Mouse (Mus musculus) small intestine, adult 2 months (tissue): ENCODE data around the gene Barx2.

Experiments
- CTCF ChIP-seq: fragments of 200-500 bp; IDR thresholded peaks from 2 replicates; pipeline ENCODE4 v1.5.1; 2012; ENCODE audit warnings: low read depth, mild to moderate bottlenecking, control low read depth, inconsistent platforms, low read length, moderate library complexity, mixed read lengths; ENCODE audit not compliant: insufficient replicate concordance, insufficient read length; ENCODE audit errors: extremely low read depth
- POLR2A ChIP-seq: fragments of 200-500 bp; IDR thresholded peaks from 2 replicates; pipeline ENCODE4 v1.6.1; 2012; ENCODE audit warnings: low read depth, mild to moderate bottlenecking, control low read depth, inconsistent platforms, low read length, moderate library complexity

DNA sequence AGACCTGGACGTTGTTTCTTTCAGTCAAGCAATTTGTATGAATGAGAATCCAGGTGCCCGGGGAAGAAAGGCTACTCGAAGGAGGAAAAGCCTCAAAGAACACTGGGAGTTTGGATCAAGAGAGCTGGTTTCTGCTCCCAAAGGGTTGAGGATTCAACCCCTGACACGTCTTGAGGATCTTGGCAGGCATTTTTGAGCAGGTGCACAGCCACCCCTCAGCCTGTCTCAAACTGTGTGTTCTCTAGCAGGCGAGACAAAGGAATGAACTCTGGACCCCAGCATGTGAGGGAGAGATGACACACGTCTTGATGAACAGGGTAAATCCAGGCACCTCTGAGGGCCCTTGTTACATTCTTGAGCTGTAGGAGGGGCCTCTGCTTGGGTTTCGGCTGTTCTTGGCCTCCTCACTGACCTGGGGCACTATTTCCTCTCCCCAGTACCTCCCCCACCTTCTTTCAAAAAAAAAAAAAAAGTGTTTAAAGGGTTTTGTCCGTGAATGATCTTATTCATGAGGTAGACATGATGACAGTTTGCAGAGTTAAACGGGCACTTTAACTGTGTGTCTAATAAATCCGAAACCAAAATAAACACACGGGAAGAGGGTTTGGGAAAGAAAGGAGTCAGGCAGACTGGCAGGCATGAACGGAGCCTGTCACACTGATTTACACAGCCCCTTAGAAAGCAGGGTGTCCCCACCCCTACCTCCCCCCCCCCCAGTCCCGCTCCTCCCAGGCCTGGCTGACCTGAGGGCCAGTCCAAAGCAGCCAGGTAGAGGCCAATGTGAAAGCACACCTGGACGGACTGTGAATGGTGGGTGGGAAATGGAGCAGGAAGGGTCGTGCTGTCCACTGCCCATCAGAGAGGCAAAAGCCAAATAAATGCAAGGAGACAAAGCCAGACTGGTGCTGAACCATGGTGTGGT lies 73.9 kb downstream of the Barx2 start:
- TF ChIP-seq POLR2A (no peak), CTCF (no peak)
